Mouse (Mus musculus) adrenal gland, adult 2 months (tissue): Measurements from ENCODE around the gene Atoh8. TPM values are rescaled to one million over a fixed set of nuclear protein-coding genes. Genes with fewer than 3 reads are reported as not detected.

Experiments used
- DNase-seq: peaks from one replicate; pipeline ENCODE4 v3.0.0; 2021
- polyA plus RNA-seq: library from polyadenylated mRNA; depleted of rRNA; stranded (reverse); fragments of >200 nt; gene quantifications from 2 replicates; pipeline ENCODE4 v1.2.3, GENCODE M21; 2012
- total RNA-seq, 2 experiments: library from RNA; stranded (reverse); gene quantifications; 2 replicates each; pipeline ENCODE4 v1.2.3; 2021

The Atoh8 gene
- total and polyA plus RNA-seq, 3 experiments: 2.3 to 5.5 (median 3.1) TPM

- DNase-seq: no peak
Measured at GRCm38 (mm10) chr6:72254588-72255075, 19.3 kb upstream of the Atoh8 start.

DNA sequence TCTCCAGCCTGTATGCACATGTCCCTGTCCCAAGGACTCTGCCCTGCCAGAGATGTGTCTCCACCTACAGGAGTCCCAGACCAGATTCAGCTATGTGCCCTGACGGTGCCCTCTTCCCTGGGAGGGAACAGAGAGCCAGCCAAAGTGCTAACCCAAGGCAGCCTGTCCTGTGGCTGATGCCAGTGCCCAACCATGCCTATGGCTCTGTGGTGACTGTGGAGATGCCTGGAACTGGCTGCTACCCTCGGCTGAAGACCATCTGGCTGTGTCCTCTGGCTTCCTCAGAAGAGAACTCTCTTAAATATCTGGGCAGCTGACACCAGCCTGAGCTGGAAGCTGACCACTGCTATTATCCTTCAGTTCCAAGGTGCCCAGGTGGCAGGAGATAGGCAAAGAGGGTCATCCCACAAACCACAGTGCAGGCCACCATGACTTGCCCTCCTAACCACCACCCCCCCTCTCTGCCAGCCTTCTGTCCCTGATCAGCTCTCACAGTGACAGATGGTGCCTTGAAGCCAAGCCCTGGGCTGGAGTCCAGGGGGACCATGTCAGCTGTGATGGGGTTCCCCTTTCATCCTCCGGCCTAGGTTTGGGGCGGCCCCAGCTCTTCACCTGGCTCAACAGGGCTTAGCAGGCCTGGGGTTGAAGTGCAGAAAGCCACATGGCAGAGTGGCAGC, 18.7 kb upstream of the Atoh8 start:
- no peak for DNase-seq

GRCm38 (mm10) chr6:72253168-72253567, 17.8 kb upstream of the Atoh8 start:
- no peak for DNase-seq

DNA sequence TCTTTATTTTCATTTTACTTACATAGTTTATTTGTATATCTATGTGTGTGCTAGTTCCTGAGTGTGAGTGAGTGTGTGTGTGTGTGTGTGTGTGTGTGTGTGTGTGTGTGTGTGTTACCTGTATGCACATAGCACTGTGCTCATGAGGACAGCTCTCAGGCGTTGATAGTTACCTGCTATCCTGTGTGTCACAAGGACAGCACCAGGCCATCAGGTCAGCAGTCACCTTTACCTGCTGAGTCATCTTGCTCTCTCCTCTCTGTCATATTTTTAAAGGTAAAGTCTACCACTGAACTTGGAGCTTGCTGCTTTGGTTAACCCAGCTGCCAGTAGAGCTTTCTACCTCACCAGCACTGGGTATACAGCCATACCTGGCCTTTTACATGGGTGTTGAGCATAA, 17.1 kb upstream of the Atoh8 start:
- DNase-seq: no peak

GRCm38 (mm10) chr6:72249981-72250380, 14.6 kb upstream of the Atoh8 start:
- DNase-seq: no peak

DNA sequence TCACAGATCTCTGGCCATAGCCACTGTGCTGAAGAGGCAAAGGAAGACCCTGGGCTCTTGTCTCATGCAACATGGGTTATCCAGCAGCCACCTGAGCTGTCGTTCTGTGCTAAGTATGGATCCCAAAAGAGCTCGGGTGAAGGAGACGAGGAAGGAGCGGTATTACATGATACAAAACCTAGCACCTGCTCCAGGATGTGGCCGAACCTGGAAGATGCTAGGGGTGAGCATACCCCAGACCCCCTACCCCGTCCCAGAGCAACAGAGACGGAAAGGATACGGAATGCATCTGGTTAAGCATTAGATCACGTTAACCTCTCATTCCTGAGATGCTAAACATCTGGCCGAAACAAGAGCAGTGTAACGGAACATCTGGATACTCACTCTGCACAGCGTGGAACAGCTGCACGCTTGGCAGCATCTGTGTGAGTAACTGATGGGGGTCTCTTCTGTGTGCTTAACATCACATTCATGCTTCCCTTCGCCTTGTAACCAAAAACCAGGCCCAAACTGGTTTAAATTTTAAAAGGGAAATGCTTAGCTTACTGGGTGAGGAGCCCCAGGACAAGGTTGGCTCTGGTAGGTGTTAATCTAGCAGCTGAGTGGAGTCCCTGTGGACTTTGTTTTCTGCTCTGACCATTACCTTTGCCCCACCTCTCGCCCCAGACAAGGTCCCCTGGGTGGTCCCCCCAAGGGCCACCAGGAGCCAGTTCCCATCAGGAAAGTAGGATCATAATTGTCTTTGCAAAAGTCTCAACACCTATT, 13.0 kb upstream of the Atoh8 start:
- no peak for DNase-seq

- no peak for DNase-seq
Measured at GRCm38 (mm10) chr6:72246303-72246702, 10.9 kb upstream of the Atoh8 start.

DNA sequence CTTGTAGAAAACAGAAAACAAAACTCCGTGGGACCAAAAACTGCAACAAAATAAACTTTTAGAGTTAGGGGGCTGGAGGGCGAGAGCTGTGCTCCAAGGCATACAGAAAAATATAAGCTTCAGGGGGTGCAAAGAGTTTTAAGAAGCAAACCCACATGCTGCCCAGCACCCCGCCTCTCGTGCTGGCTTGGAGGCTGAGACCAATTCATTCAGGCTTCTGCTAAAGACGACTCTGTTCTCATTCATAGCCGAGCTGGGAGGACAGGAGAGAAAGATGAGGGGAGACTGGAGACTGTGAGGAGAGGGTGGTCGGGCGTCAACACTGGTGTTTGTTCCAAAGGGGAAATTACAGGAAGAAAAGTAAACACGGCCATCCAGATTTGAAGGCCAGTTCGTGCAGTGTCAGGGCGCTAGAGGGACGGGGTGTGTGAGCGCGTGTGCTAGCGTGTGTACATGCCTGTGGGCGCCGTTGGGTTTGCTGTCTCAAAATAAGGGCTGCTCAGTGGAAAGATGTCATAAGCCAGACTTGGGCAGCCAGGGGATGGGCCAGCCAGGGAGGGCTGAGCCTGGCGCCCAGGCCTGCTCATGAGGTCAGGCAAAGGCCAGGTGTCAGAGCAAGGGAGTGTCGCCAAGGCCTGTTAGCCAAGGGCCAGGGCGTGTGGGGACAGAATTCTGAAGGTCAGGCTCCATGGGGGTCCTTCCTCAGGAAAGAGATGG, 9.3 kb upstream of the Atoh8 start:
- DNase-seq: peak; percentile 45

GRCm38 (mm10) chr6:72244144-72244549, 8.8 kb upstream of the Atoh8 start:
- DNase-seq: peak; percentile 89

DNA sequence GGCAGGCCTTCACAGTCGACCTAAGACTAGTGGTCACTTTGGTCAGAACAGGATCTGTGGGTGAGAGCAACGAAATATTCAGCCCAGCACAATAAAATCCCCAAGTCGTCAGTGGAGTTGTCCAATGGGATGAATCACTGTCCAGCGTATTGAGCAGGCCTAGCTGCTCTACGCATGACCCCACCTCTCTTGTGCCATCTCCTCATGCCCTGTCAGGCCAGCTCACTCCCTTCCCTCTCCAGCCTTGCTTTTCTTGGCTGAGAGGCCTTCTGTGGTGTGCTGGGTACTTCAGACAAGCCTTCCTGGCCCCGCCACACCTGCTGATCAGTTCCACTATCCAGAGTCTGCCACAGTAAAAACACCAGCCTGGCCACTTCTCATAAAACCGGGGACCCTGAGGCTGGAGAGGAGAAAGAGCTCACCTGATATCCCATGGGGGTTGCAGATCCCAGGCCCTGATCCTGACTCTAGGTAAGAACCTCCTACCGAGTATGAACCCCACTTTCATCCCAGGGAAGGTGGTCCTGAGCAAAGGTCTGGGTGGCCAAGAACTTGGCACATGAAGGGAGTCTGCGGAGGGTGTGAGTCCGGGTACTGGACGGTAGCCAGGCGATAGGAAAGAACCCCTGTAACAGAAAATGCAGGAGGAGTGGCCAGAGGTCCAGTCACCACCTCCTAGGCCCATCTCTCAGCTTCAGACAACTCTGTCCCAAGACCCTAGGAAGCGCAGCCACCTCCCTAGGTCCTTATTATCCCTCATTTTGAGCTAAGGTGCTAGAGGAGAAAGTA, 7.3 kb upstream of the Atoh8 start:
- DNase-seq: no peak

- no peak for DNase-seq
Measured at GRCm38 (mm10) chr6:72241843-72242154, 6.4 kb upstream of the Atoh8 start.

DNA sequence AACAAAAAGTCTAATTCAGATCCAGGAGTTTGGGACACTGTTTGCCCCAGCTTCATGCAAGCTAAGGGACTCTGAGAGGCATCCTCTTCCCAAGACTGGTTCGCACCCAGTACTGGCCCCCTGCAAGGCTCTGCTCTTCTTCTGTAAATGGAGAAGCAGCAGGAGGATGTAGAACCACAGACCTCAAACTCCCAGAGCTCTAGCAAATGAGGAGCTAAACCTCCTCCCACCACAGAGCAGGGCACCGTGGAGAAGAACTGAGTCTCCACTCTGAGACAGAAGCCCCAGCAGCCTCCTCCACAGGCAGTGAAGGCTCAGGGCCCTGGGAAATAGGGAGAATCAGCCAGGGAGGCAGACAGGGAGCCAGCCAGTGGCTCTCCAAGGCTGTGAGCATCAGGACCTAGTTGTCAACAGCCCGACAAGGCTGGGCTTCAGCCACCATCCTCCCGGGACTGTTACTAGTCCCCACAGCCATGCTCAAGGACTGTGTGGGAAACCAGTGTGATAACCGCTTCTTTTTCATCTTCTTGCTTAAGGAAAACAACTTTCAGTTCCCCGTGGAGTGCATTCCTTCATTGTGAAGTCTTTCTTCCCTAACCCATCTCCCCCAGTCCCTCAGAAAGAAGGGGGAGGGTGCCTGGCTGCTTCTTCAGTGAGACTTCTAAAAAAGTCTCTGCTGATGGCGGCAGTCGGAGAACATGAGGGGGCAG, 5.9 kb upstream of the Atoh8 start:
- no peak for DNase-seq

DNA sequence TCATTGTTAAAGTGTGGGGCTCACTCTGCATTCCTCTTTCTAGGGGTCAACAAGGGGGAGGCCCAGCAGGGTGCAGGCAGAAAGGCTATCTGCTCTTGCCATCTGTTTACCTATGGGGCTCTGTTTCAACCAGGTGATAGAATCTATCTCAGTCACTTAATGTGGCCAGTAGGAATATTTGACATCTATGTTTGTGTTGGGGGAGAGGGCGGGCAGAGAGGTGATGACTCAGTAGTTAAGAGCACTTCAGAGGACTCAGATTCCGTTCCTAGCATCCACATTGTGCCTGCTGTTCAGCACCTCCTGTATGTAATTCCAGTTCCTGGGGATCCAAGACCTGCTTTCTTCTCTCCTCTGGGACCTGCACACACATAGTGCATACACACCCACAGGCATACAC, 4.7 kb upstream of the Atoh8 start:
- DNase-seq: no peak

DNA sequence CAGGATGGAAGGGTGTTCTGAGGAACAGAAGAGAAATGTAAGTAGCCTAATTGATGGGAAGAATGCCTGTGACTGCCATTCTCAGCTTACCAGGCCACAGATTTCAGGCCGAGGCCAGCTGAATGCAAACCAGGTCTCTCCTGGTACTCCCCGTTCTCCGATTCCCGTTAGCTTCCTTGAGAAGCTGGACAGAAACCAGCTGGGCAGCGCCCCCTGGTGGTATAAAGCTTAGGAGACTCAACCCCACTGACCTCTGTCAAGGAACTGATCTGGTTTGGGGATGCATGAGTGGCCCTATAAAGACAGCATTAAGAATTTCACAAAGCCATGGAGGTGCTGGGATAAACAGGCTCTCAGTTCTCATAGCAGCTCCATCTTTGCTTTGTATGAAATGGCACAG, 1.7 kb upstream of the Atoh8 start:
- peak; percentile 86 for DNase-seq

DNA sequence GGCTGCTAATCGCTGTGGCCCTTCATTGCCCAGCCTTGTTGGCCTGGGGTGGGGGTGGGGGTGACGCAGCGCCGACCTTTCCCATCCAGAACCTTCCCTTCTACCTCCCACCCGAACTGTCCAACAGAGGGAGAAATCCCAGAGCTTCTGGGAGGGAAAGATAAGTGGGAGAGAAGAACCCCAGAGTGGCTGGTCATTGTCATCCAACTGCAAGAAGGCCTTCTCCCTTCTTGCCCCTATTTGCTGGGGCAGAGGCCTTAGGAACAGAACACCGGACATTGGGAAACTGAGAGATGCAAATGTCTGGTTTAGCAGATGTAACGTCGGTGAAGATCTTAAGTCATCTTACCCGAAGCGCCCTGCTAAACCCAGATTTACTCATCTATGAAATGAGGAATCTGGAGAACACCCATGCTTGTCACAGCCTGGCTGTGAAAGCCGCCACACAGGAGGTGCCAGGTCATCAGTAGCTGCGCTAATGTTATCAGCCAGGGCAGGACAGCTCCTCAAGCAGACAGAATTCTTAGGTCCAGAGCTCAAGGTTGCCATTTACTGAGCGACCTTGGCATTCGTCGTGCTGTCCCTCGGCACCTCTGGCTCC, 530 bp upstream of the Atoh8 start:
- no peak for DNase-seq

GRCm38 (mm10) chr6:72234372-72235097, 842 bp downstream of the Atoh8 start:
- peak; percentile 57 for DNase-seq

- no peak for DNase-seq
Measured at GRCm38 (mm10) chr6:72233950-72234349, 1.4 kb downstream of the Atoh8 start.

GRCm38 (mm10) chr6:72232870-72233269, 2.5 kb downstream of the Atoh8 start:
- no peak for DNase-seq

- no peak for DNase-seq
Measured at GRCm38 (mm10) chr6:72232411-72232810, 3.0 kb downstream of the Atoh8 start.

GRCm38 (mm10) chr6:72230875-72231274, 4.5 kb downstream of the Atoh8 start:
- no peak for DNase-seq
